Mouse (Mus musculus) forebrain, embryonic 15.5 days (tissue): ENCODE measurements at regions not wholly inside any gene's neighbourhood (a gene's known extent, or its start where the extent isn't known, plus 50 kb on each side); places are given as distances from the start of the nearest gene placed in this dataset.

Experiments used
- ATAC-seq: fragments of 200-750 bp; cut with Nextera tagmentation; replicated peaks from 2 replicates; pipeline ENCODE4 v1.8.0; 2017; ENCODE audit warnings: mild to moderate bottlenecking, moderate TSS enrichment, moderate library complexity
- H3K27ac ChIP-seq: fragments of 300-500 bp; sonication (generic); replicated peaks from 2 replicates; pipeline ENCODE4 v1.5.1; 2015; ENCODE audit warnings: mild to moderate bottlenecking, inconsistent platforms
- H3K27me3 ChIP-seq: fragments of 300-500 bp; sonication (generic); 2 replicates; pipeline ENCODE4 v1.6.1; 2015; ENCODE audit warnings: inconsistent platforms
- H3K36me3 ChIP-seq: fragments of 300-500 bp; sonication (generic); 2 replicates; pipeline ENCODE4 v1.6.1; 2015; ENCODE audit warnings: mild to moderate bottlenecking, inconsistent platforms
- H3K4me1 ChIP-seq: fragments of 300-500 bp; sonication (generic); 2 replicates; pipeline ENCODE4 v1.6.1; 2015; ENCODE audit warnings: inconsistent platforms
- H3K4me2 ChIP-seq: fragments of 300-500 bp; sonication (generic); replicated peaks from 2 replicates; pipeline ENCODE4 v1.6.1; 2015; ENCODE audit warnings: mild to moderate bottlenecking, inconsistent platforms
- H3K4me3 ChIP-seq: fragments of 300-500 bp; sonication (generic); 2 replicates; pipeline ENCODE4 v1.5.1; 2015; ENCODE audit warnings: mild to moderate bottlenecking, inconsistent platforms
- H3K9ac ChIP-seq: fragments of 300-500 bp; sonication (generic); replicated peaks from 2 replicates; pipeline ENCODE4 v1.6.1; 2015; ENCODE audit warnings: mild to moderate bottlenecking, inconsistent platforms
- H3K9me3 ChIP-seq: fragments of 300-500 bp; sonication (generic); 2 replicates; pipeline ENCODE4 v1.6.1; 2016; ENCODE audit warnings: inconsistent platforms
- WGBS: fragments of 180-500 bp; shearing (Covaris S2); methylation state at CpG from one replicate; pipeline ENCODE4 v1.1.7; 2015; ENCODE audit warnings: mixed read lengths; 5-methylcytosine and 5-hydroxymethylcytosine counted together

GRCm38 (mm10) chr6:51766482-51766881 is 242.8 kb downstream of the Snx10 start:
- Histone ChIP-seq H3K9ac (no peak overlapping the region), H3K4me1 (peaks cover 28% of the 10 kb centered on the region), H3K27ac (peak overlapping the region; percentile 48; the same call in 1 of the 2 replicates), H3K9me3 (no peaks in the 10 kb centered on the region), H3K4me2 (no peak overlapping the region), H3K27me3 (no peaks in the 10 kb centered on the region), H3K36me3 (no peaks in the 10 kb centered on the region), H3K4me3 (no peak overlapping the region)
- whole genome bisulfite sequencing, result 18% methylated on average over 3 of the region's 3 CpGs
- ATAC-seq, result no peak

DNA sequence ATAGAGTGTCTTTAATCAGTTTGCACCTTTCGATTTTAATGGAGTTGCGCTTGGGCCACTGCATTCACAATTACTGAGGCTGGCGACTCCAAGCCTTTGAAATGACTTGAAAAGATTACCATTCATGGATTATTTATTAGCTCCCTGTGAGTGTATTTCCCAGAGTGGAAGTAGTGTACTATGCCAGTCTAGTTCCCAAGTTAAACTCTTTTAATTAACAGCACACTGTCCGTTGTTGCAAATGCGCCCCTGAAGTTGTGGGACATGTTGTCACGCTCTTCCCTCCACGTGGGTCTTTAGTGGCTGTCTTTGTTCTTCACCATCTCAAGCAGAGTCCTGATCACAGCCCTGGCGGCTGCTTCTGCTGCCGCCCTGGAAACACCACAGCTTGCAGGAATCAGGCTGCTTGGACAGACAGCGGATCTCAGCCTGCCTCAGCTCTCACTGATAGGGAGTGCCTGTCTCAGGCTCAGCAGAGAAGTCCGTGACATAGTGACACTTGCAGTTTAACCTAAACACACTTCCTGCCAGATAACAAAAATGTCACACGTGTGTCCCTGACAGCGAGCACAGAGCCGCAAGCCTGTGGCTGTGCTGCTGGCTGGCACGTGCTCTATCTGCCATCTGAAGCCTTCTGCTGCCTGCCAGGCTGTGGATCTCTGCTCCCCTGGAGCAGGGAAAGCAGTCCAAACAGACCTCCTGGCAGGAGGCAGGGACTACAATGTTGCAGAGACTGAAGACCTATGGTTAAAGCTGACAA is 244.1 kb downstream of the Snx10 start:
- H3K27me3 ChIP-seq, result no peaks in the 10 kb centered on the region
- no peaks in the 10 kb centered on the region for H3K36me3 ChIP-seq
- peak overlapping the region; percentile 34 for H3K4me2 ChIP-seq
- H3K4me1 ChIP-seq, result peaks cover 28% of the 10 kb centered on the region
- H3K9ac ChIP-seq, result peak overlapping the region; percentile 15
- WGBS, result 2% methylated on average over 15 of the region's 15 CpGs
- H3K9me3 ChIP-seq, result no peaks in the 10 kb centered on the region
- H3K4me3 ChIP-seq, result peak overlapping the region; percentile 12
- ATAC-seq, result peak; percentile 95
- H3K27ac ChIP-seq, result peak overlapping the region; percentile 85

- Histone ChIP-seq H3K27ac (no peak overlapping the region), H3K4me3 (no peak overlapping the region), H3K9ac (no peak overlapping the region), H3K36me3 (no peaks in the 10 kb centered on the region), H3K9me3 (no peaks in the 10 kb centered on the region), H3K4me1 (peaks cover 28% of the 10 kb centered on the region), H3K27me3 (no peaks in the 10 kb centered on the region), H3K4me2 (no peak overlapping the region)
- no peak for ATAC-seq
- WGBS, result 87% methylated on average over 9 of the region's 9 CpGs
Observed at GRCm38 (mm10) chr6:51771001-51771400, 241.3 kb downstream of the Skap2 start.

- 68% methylated on average over 11 of the region's 11 CpGs for WGBS
- no peak overlapping the region for H3K27ac ChIP-seq
- no peak overlapping the region for H3K9ac ChIP-seq
- no peak overlapping the region for H3K4me3 ChIP-seq
- H3K27me3 ChIP-seq, result no peaks in the 10 kb centered on the region
- peaks cover 25% of the 10 kb centered on the region for H3K4me1 ChIP-seq
- H3K4me2 ChIP-seq, result no peak overlapping the region
- no peaks in the 10 kb centered on the region for H3K36me3 ChIP-seq
- H3K9me3 ChIP-seq, result no peaks in the 10 kb centered on the region
- no peak for ATAC-seq
Observed at GRCm38 (mm10) chr6:51771424-51771823, 240.9 kb downstream of the Skap2 start.

DNA sequence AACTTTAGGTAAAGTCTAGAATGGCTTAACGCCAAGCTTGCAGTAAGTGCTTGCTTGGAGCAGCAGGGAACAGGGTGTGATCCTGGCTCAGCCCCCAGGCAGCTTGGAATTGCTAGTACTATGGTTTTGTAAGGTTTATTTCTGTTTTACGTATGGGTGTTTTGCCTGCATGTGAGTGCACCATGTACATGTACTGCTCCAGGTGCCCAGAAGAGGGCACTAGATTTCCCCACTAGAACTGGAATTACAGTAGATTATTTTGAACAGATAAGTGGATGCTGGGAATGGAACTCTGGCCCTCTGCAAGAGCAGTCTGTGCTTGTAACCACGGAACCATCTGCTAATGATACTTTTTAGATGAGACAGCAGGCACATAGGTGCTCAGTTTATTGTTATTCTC is 237.6 kb downstream of the Skap2 start:
- Histone ChIP-seq H3K27ac (no peak overlapping the region), H3K36me3 (no peaks in the 10 kb centered on the region), H3K9me3 (no peaks in the 10 kb centered on the region), H3K4me2 (no peak overlapping the region), H3K9ac (no peak overlapping the region), H3K27me3 (no peaks in the 10 kb centered on the region), H3K4me3 (no peak overlapping the region), H3K4me1 (no peaks in the 10 kb centered on the region)
- 81% methylated on average over 3 of the region's 3 CpGs for WGBS
- no peak for ATAC-seq

GRCm38 (mm10) chr6:51785615-51786014 is 226.7 kb downstream of the Skap2 start:
- no peak overlapping the region for H3K27ac ChIP-seq
- 71% methylated on average over 3 of the region's 3 CpGs for WGBS
- H3K36me3 ChIP-seq, result no peaks in the 10 kb centered on the region
- ATAC-seq, result no peak
- no peak overlapping the region for H3K4me2 ChIP-seq
- H3K9me3 ChIP-seq, result no peaks in the 10 kb centered on the region
- H3K9ac ChIP-seq, result no peak overlapping the region
- no peak overlapping the region for H3K4me3 ChIP-seq
- no peaks in the 10 kb centered on the region for H3K27me3 ChIP-seq
- H3K4me1 ChIP-seq, result no peaks in the 10 kb centered on the region

- H3K4me3 ChIP-seq, result no peak overlapping the region
- no peaks in the 10 kb centered on the region for H3K36me3 ChIP-seq
- no peaks in the 10 kb centered on the region for H3K9me3 ChIP-seq
- H3K27me3 ChIP-seq, result no peaks in the 10 kb centered on the region
- H3K9ac ChIP-seq, result no peak overlapping the region
- no peak overlapping the region for H3K27ac ChIP-seq
- WGBS, result 49% methylated on average over 3 of the region's 3 CpGs
- ATAC-seq, result no peak
- no peak overlapping the region for H3K4me2 ChIP-seq
- no peaks in the 10 kb centered on the region for H3K4me1 ChIP-seq
Observed at GRCm38 (mm10) chr6:51786836-51787235, 225.5 kb downstream of the Skap2 start.

- WGBS, result 77% methylated on average over 9 of the region's 9 CpGs
- Histone ChIP-seq H3K27me3 (no peaks in the 10 kb centered on the region), H3K4me3 (no peak overlapping the region), H3K27ac (no peak overlapping the region), H3K4me2 (no peak overlapping the region), H3K36me3 (no peaks in the 10 kb centered on the region), H3K9me3 (no peaks in the 10 kb centered on the region), H3K9ac (no peak overlapping the region), H3K4me1 (no peaks in the 10 kb centered on the region)
- no peak for ATAC-seq
Observed at GRCm38 (mm10) chr6:51788156-51788555, 224.2 kb downstream of the Skap2 start.

GRCm38 (mm10) chr6:51790293-51790692 is 222.1 kb downstream of the Skap2 start:
- no peaks in the 10 kb centered on the region for H3K9me3 ChIP-seq
- H3K27me3 ChIP-seq, result no peaks in the 10 kb centered on the region
- WGBS, result 73% methylated on average over 5 of the region's 5 CpGs
- H3K4me2 ChIP-seq, result no peak overlapping the region
- no peak overlapping the region for H3K9ac ChIP-seq
- ATAC-seq, result no peak
- no peaks in the 10 kb centered on the region for H3K4me1 ChIP-seq
- 0 out of 2 replicates have a peak overlapping the region, but pooled peaks have one; percentile 15 for H3K27ac ChIP-seq
- H3K4me3 ChIP-seq, result no peak overlapping the region
- H3K36me3 ChIP-seq, result no peaks in the 10 kb centered on the region

- no peak overlapping the region for H3K4me3 ChIP-seq
- ATAC-seq, result no peak
Observed at GRCm38 (mm10) chr6:51790693-51791092, 221.7 kb downstream of the Skap2 start.

GRCm38 (mm10) chr6:51795300-51795699 is 217.0 kb downstream of the Skap2 start:
- Histone ChIP-seq H3K4me1 (no peaks in the 10 kb centered on the region), H3K4me2 (no peak overlapping the region), H3K4me3 (no peak overlapping the region), H3K27ac (no peak overlapping the region), H3K27me3 (no peaks in the 10 kb centered on the region), H3K36me3 (no peaks in the 10 kb centered on the region), H3K9ac (no peak overlapping the region), H3K9me3 (no peaks in the 10 kb centered on the region)
- no peak for ATAC-seq
- 51% methylated on average over 4 of the region's 4 CpGs for WGBS

More at GRCm38 (mm10) chr6:51790693-51791092, 221.7 kb downstream of the Skap2 start:
- H3K9ac ChIP-seq, result no peak overlapping the region
- no peaks in the 10 kb centered on the region for H3K36me3 ChIP-seq
- no peaks in the 10 kb centered on the region for H3K27me3 ChIP-seq
- H3K9me3 ChIP-seq, result no peaks in the 10 kb centered on the region
- WGBS, result 89% methylated on average over 7 of the region's 7 CpGs
- H3K4me2 ChIP-seq, result no peak overlapping the region
- H3K27ac ChIP-seq, result 0 out of 2 replicates have a peak overlapping the region, but pooled peaks have one; percentile 15
- no peaks in the 10 kb centered on the region for H3K4me1 ChIP-seq

GRCm38 (mm10) chr6:51798577-51799240 is 213.6 kb downstream of the Skap2 start:
- ATAC-seq, result no peak
- H3K4me1 ChIP-seq, result no peaks in the 10 kb centered on the region
- 92% methylated on average over 12 of the region's 12 CpGs for WGBS
- no peaks in the 10 kb centered on the region for H3K27me3 ChIP-seq
- no peak overlapping the region for H3K4me2 ChIP-seq
- no peak overlapping the region for H3K27ac ChIP-seq
- no peak overlapping the region for H3K9ac ChIP-seq
- H3K9me3 ChIP-seq, result no peaks in the 10 kb centered on the region
- no peaks in the 10 kb centered on the region for H3K36me3 ChIP-seq
- H3K4me3 ChIP-seq, result no peak overlapping the region
